Mouse (Mus musculus): ENCODE measurements around the gene Sfxn5. TPM values are rescaled to one million over a fixed set of nuclear protein-coding genes. Genes with fewer than 3 reads are reported as not detected.

The Sfxn5 gene
- polyA plus RNA-seq, 1 experiment = 0.72 TPM

DNA sequence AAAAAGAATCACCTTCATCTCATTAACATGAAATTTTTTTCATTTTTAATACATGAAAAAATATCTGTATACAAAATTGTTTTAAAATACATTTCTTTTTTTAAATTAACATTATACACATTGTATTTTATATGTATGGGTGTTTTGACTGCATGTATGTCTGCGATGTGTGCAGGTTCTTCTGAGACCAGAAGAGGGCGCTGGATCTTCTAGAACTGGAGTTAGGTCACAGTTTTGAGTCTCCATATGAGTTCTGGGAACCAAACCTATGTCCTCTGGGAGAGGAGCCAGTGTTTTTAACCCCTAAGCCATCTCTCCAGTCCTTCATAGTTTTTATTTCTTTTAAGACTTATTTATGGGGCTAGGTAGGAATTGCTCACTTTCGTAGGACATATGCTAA is 20.5 kb upstream of the Sfxn5 start:
- no peak for TF ChIP-seq FLI1 (IDR thresholded peaks at IDR 0.05; ENCODE audit: low read length)
- no peak for TF ChIP-seq GATA1 (IDR thresholded peaks at IDR 0.05; ENCODE audit: borderline replicate concordance, low read length)
- H3K27me3 ChIP-seq (replicated peaks) = peaks cover 15% of the 10 kb centered on the region
- H3K4me3 ChIP-seq (replicated peaks) = no peak overlapping the region
- H3K36me3 ChIP-seq (replicated peaks; ENCODE audit: low read length) = no peaks in the 10 kb centered on the region
- H3K9me3 ChIP-seq = no peaks in the 10 kb centered on the region
- peaks cover 32% of the 10 kb centered on the region for H3K4me1 ChIP-seq

DNA sequence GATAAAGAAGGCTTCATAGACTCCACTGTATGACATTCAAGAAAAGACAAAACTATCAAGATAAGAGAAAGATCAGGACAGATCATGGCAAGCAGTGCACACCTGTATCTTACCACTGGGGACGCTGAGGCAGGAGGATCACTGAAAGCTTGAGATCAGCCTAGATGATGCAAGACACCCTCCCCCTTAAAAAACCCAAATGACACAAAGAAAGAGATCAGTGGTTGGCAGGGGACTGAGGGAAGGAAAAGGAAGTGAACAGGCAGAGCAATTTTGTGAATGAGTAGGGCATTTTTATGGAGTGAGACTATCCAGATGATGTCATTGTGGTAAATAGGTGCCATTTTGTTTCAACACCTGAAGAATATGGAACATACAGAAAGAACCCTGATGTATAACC is 16.9 kb upstream of the Sfxn5 start:
- Histone ChIP-seq H3K4me3 (replicated peaks) (no peak overlapping the region), H3K9me3 (no peaks in the 10 kb centered on the region), H3K27me3 (replicated peaks) (peaks cover 42% of the 10 kb centered on the region), H3K4me1 (peaks cover 30% of the 10 kb centered on the region), H3K36me3 (replicated peaks; ENCODE audit: low read length) (peaks cover 5% of the 10 kb centered on the region)
- TF ChIP-seq FLI1 (IDR thresholded peaks at IDR 0.05; ENCODE audit: low read length) (no peak), GATA1 (IDR thresholded peaks at IDR 0.05; ENCODE audit: borderline replicate concordance, low read length) (no peak)

- Histone ChIP-seq H3K4me1 (peaks cover 30% of the 10 kb centered on the region), H3K36me3 (replicated peaks; ENCODE audit: low read length) (peaks cover 5% of the 10 kb centered on the region), H3K4me3 (replicated peaks) (no peak overlapping the region), H3K9me3 (no peaks in the 10 kb centered on the region), H3K27me3 (replicated peaks) (peaks cover 50% of the 10 kb centered on the region)
- no peak for TF ChIP-seq GATA1 (IDR thresholded peaks at IDR 0.05; ENCODE audit: borderline replicate concordance, low read length)
- no peak for TF ChIP-seq FLI1 (IDR thresholded peaks at IDR 0.05; ENCODE audit: low read length)
Observed at GRCm38 (mm10) chr6:85349246-85349645, 16.0 kb upstream of the Sfxn5 start.

DNA sequence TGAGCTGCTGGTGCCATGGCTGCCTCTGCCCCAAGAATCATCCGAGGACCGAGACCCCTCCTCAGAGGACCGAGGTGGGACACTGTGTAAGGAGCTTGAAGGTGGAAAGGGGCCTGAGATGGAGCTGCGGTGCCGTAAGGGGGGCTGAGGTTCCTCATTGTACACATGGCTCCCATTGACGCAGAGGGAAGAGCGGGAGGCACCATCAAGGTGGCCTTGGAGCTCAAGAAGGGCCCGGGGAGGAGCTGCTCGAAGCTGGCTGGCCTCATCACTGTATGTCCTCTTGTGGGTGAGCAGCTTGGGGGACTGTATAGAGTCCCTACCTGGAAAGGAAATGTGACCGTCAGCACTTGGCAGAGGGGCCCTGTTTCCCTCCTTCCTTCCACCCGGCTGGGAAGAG is 14.9 kb upstream of the Sfxn5 start:
- TF ChIP-seq GATA1 (IDR thresholded peaks at IDR 0.05; ENCODE audit: borderline replicate concordance, low read length) (no peak), FLI1 (IDR thresholded peaks at IDR 0.05; ENCODE audit: low read length) (no peak)
- Histone ChIP-seq H3K27me3 (replicated peaks) (peaks cover 56% of the 10 kb centered on the region), H3K4me3 (replicated peaks) (no peak overlapping the region), H3K4me1 (peaks cover 30% of the 10 kb centered on the region), H3K9me3 (no peaks in the 10 kb centered on the region), H3K36me3 (replicated peaks; ENCODE audit: low read length) (peaks cover 5% of the 10 kb centered on the region)

- Histone ChIP-seq H3K4me1 (peaks cover 30% of the 10 kb centered on the region), H3K27me3 (replicated peaks) (peaks cover 76% of the 10 kb centered on the region), H3K36me3 (replicated peaks; ENCODE audit: low read length) (peaks cover 5% of the 10 kb centered on the region), H3K9me3 (no peaks in the 10 kb centered on the region), H3K4me3 (replicated peaks) (no peak overlapping the region)
- TF ChIP-seq FLI1 (IDR thresholded peaks at IDR 0.05; ENCODE audit: low read length) (no peak), GATA1 (IDR thresholded peaks at IDR 0.05; ENCODE audit: borderline replicate concordance, low read length) (no peak)
Observed at GRCm38 (mm10) chr6:85346028-85346634, 12.9 kb upstream of the Sfxn5 start.

DNA sequence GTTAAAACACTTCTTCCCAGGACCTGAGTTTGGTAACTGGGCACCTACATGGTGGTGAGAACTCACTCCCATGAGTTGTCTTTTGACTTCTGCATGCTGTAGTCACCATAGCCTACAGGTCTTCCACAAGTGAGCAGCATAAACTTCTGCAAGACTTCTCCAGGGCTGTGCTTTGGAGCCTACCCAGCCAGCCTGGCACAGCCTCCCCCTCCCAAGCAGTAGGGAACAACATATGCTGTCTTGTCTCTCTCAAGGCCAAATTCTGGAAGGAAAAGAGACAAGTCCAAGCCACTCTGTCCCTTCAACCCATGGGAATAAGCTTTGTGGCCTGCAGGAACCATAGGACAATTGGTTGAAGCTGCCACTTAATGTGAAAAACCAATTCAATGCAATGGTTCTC is 11.7 kb upstream of the Sfxn5 start:
- H3K9me3 ChIP-seq = no peaks in the 10 kb centered on the region
- H3K27me3 ChIP-seq (replicated peaks) = peaks cover 88% of the 10 kb centered on the region
- H3K4me1 ChIP-seq = peaks cover 25% of the 10 kb centered on the region
- peaks cover 5% of the 10 kb centered on the region for H3K36me3 ChIP-seq (replicated peaks; ENCODE audit: low read length)
- H3K4me3 ChIP-seq (replicated peaks) = no peak overlapping the region
- TF ChIP-seq GATA1 (IDR thresholded peaks at IDR 0.05; ENCODE audit: borderline replicate concordance, low read length) (no peak), FLI1 (IDR thresholded peaks at IDR 0.05; ENCODE audit: low read length) (no peak)

- Histone ChIP-seq H3K4me1 (peaks cover 18% of the 10 kb centered on the region; the same call in 1 of the 2 replicates), H3K4me3 (replicated peaks) (no peak overlapping the region), H3K27me3 (replicated peaks) (peaks cover 86% of the 10 kb centered on the region), H3K9me3 (no peaks in the 10 kb centered on the region), H3K36me3 (replicated peaks; ENCODE audit: low read length) (peaks cover 5% of the 10 kb centered on the region)
- no peak for TF ChIP-seq FLI1 (IDR thresholded peaks at IDR 0.05; ENCODE audit: low read length)
- TF ChIP-seq GATA1 (IDR thresholded peaks at IDR 0.05; ENCODE audit: borderline replicate concordance, low read length) = no peak
Observed at GRCm38 (mm10) chr6:85343027-85343426, 9.8 kb upstream of the Sfxn5 start.

DNA sequence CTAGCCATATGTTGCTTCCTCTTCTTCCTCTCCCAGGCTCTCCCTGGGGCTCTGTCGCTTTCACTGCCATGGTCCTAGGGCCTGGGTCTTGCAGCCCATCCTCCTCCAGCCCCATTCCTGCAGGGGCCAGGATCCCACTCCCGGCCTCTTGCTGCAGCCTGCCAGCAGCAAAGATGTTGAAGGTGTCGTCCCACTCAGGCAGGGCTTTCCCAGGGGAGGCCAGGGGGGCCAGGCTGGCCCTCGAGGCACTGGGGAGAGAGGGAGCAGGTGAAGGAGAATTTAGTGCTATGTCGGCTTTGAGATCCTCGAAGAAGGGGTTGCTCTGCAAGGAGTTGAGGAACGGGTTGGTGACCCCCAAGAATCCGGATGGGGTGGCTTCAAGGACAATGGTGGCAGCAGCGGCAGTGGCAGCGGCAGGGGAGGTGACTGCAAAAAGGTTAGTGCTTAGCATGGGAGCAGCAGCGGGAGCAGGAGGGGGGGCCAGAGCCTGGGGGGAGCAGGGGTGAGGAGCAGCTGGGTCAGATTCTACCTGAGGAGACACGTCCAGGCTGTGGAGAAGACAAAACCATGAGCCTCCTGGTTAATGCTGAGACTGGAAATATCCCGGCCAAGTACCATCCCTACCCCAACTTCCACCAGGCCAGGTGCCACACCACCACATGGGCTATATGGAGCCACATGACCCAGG is 8.7 kb upstream of the Sfxn5 start:
- H3K4me1 ChIP-seq = peaks cover 18% of the 10 kb centered on the region; the same call in 1 of the 2 replicates
- H3K9me3 ChIP-seq = no peaks in the 10 kb centered on the region
- H3K4me3 ChIP-seq (replicated peaks) = no peak overlapping the region
- no peaks in the 10 kb centered on the region for H3K36me3 ChIP-seq (replicated peaks; ENCODE audit: low read length)
- TF ChIP-seq GATA1 (IDR thresholded peaks at IDR 0.05; ENCODE audit: borderline replicate concordance, low read length) = no peak
- no peak for TF ChIP-seq FLI1 (IDR thresholded peaks at IDR 0.05; ENCODE audit: low read length)
- peaks cover 86% of the 10 kb centered on the region for H3K27me3 ChIP-seq (replicated peaks)

DNA sequence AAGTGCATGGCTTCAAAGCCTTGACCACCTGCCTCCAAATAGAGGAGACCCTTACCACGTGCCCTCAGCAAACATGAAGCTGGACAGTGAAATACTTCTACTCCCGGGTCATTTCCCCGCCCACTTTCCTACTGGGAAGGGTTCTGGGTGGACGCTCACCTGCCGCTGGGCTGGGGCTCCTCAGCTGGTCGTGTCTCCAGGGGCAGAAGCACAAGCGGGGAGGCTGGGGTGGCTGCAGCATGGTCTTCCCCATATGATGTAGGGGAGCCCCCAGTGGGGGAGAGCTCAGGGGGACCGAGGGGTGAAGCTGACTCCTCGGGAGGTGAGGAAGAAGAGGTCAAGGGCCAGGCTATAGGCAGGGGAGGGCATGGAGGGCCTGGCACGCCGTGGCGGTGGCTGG is 7.0 kb upstream of the Sfxn5 start:
- H3K36me3 ChIP-seq (replicated peaks; ENCODE audit: low read length) = no peaks in the 10 kb centered on the region
- H3K4me1 ChIP-seq = peaks cover 10% of the 10 kb centered on the region; the same call in 1 of the 2 replicates
- H3K9me3 ChIP-seq = no peaks in the 10 kb centered on the region
- peaks cover 90% of the 10 kb centered on the region for H3K27me3 ChIP-seq (replicated peaks)
- H3K4me3 ChIP-seq (replicated peaks) = no peak overlapping the region
- no peak for TF ChIP-seq GATA1 (IDR thresholded peaks at IDR 0.05; ENCODE audit: borderline replicate concordance, low read length)
- TF ChIP-seq FLI1 (IDR thresholded peaks at IDR 0.05; ENCODE audit: low read length) = no peak

GRCm38 (mm10) chr6:85339273-85339901 is 6.2 kb upstream of the Sfxn5 start:
- Histone ChIP-seq H3K4me3 (replicated peaks) (peak overlapping the region; percentile 40), H3K27me3 (replicated peaks) (peaks cover 91% of the 10 kb centered on the region), H3K4me1 (peaks cover 11% of the 10 kb centered on the region; the same call in 1 of the 2 replicates), H3K36me3 (replicated peaks; ENCODE audit: low read length) (no peaks in the 10 kb centered on the region), H3K9me3 (no peaks in the 10 kb centered on the region)
- TF ChIP-seq FLI1 (IDR thresholded peaks at IDR 0.05; ENCODE audit: low read length) = no peak
- no peak for TF ChIP-seq GATA1 (IDR thresholded peaks at IDR 0.05; ENCODE audit: borderline replicate concordance, low read length)
